In genomic region chr2:32127653-32128535, GRCm38 (mm10) we compare ENCODE assay signal across 12 mouse cellular contexts. TPM values are rescaled to one million over a fixed set of nuclear protein-coding genes. Genes with fewer than 3 reads are reported as not detected.
DNase-seq lines count a peak whose midpoint lies in the region; ATAC-seq and TF ChIP-seq lines count a peak whose summit lies in the region.
"Had no signal": no experiment of that assay in that cellular context is flagged by ENCODE, and none has a peak within 500 bp of the region (broad histone marks: within the 10 kb centered on the region; RNA-seq: fewer than 3 reads in every experiment).

No protein-coding gene starts in this region.

- 0 out of 2 replicates have a peak, but pooled peaks have one; percentile 24 for ATAC-seq in forebrain, embryonic 11.5 days (replicated peaks; ENCODE audit: low FRiP score)
- ATAC-seq in forebrain, postnatal 0 days: no peak
- ATAC-seq in intestine, embryonic 15.5 days: peak; percentile 84
- ATAC-seq in forebrain, embryonic 12.5 days (ENCODE audit: low FRiP score): no peak

- DNase-seq in forebrain, embryonic 11.5 days (ENCODE audit: low spot score): no peak
- no peak for DNase-seq in forebrain, postnatal 0 days
- DNase-seq in c-Kit-positive CD71-positive TER-119-negative erythroid progenitor cells, embryonic 14.5 days (ENCODE audit: low read depth): peak; percentile 96
- peak; percentile 87 to 89 for DNase-seq in spleen, postnatal 4 days (ENCODE audit: low spot score in 2 of 2)
- no peak for DNase-seq in gastrocnemius, postnatal 10 days
- no peak for DNase-seq in gastrocnemius, adult 18-20 months (ENCODE audit: low spot score)
- DNase-seq: gastrocnemius, adult 2 months; left cerebral cortex, postnatal 4 days had no signal

- no peak overlapping the region for H3K9ac ChIP-seq in forebrain, embryonic 11.5 days (ENCODE audit: low read length)
- H3K9ac ChIP-seq in forebrain, postnatal 0 days: no peak overlapping the region
- H3K9ac ChIP-seq in intestine, embryonic 15.5 days: no peak overlapping the region
- no peak overlapping the region for H3K9ac ChIP-seq in forebrain, embryonic 12.5 days

- 37% methylated on average over 16 of the region's 16 CpGs for WGBS in forebrain, embryonic 11.5 days
- 31% methylated on average over 16 of the region's 16 CpGs for WGBS in forebrain, postnatal 0 days
- 20% methylated on average over 16 of the region's 16 CpGs for WGBS in intestine, embryonic 15.5 days
- WGBS in forebrain, embryonic 12.5 days: 36% methylated on average over 16 of the region's 16 CpGs

- H3K9me3 ChIP-seq in forebrain, embryonic 11.5 days (ENCODE audit: control insufficient read depth, low read length): no peaks in the 10 kb centered on the region
- no peaks in the 10 kb centered on the region for H3K9me3 ChIP-seq in forebrain, postnatal 0 days (ENCODE audit: low read length)
- no peaks in the 10 kb centered on the region for H3K9me3 ChIP-seq in intestine, embryonic 15.5 days
- H3K9me3 ChIP-seq in forebrain, embryonic 12.5 days: no peaks in the 10 kb centered on the region

- no peak for TF ChIP-seq CTCF in forebrain, postnatal 0 days (IDR thresholded peaks at IDR 0.05; ENCODE audit: low read depth)

- H3K4me3 ChIP-seq in forebrain, embryonic 11.5 days (ENCODE audit: low read depth, low read length): no peak overlapping the region
- H3K4me3 ChIP-seq in forebrain, postnatal 0 days (ENCODE audit: low read depth, low read length): no peak overlapping the region
- no peak overlapping the region for H3K4me3 ChIP-seq in intestine, embryonic 15.5 days (replicated peaks)
- no peak overlapping the region for H3K4me3 ChIP-seq in forebrain, embryonic 12.5 days (replicated peaks)
- H3K4me3 ChIP-seq: gastrocnemius, adult 2 months had no signal

- no peaks in the 10 kb centered on the region for H3K27me3 ChIP-seq in forebrain, embryonic 11.5 days (ENCODE audit: control insufficient read depth, insufficient read depth, low read length)
- H3K27me3 ChIP-seq in forebrain, postnatal 0 days (ENCODE audit: insufficient read depth, low read length): no peaks in the 10 kb centered on the region
- no peaks in the 10 kb centered on the region for H3K27me3 ChIP-seq in intestine, embryonic 15.5 days (replicated peaks)
- no peaks in the 10 kb centered on the region; the same call in 1 of the 2 replicates for H3K27me3 ChIP-seq in forebrain, embryonic 12.5 days

- no peaks in the 10 kb centered on the region for H3K36me3 ChIP-seq in forebrain, embryonic 11.5 days (ENCODE audit: control insufficient read depth, insufficient read depth, low read length)
- no peaks in the 10 kb centered on the region for H3K36me3 ChIP-seq in forebrain, postnatal 0 days (ENCODE audit: insufficient read depth)
- H3K36me3 ChIP-seq in intestine, embryonic 15.5 days: no peaks in the 10 kb centered on the region
- H3K36me3 ChIP-seq in forebrain, embryonic 12.5 days (replicated peaks): no peaks in the 10 kb centered on the region

- peak overlapping the region; percentile 37; the same call in 1 of the 2 replicates for H3K27ac ChIP-seq in forebrain, embryonic 11.5 days (ENCODE audit: low read depth, low read length)
- H3K27ac ChIP-seq in forebrain, postnatal 0 days (ENCODE audit: low read depth, low read length): no peak overlapping the region
- no peak overlapping the region for H3K27ac ChIP-seq in intestine, embryonic 15.5 days
- H3K27ac ChIP-seq in forebrain, embryonic 12.5 days: no peak overlapping the region

- H3K4me1 ChIP-seq in forebrain, embryonic 11.5 days (replicated peaks; ENCODE audit: control insufficient read depth, insufficient read depth, low read length): no peaks in the 10 kb centered on the region
- no peaks in the 10 kb centered on the region for H3K4me1 ChIP-seq in forebrain, postnatal 0 days (ENCODE audit: insufficient read depth)
- peaks cover 15% of the 10 kb centered on the region for H3K4me1 ChIP-seq in intestine, embryonic 15.5 days (replicated peaks)
- H3K4me1 ChIP-seq in forebrain, embryonic 12.5 days: peaks cover 7% of the 10 kb centered on the region; the same call in 1 of the 2 replicates

- H3K4me2 ChIP-seq in forebrain, embryonic 11.5 days (ENCODE audit: low read depth, low read length, severe bottlenecking): no peak overlapping the region
- no peak overlapping the region for H3K4me2 ChIP-seq in forebrain, postnatal 0 days (ENCODE audit: low read depth)
- H3K4me2 ChIP-seq in intestine, embryonic 15.5 days (replicated peaks): peak overlapping the region; percentile 14
- H3K4me2 ChIP-seq in forebrain, embryonic 12.5 days: no peak overlapping the region

RNA-seq across cellular contexts. Expression of gene Prrc2b, which starts 23.0 kb away (rescaled TPM):
- 98.0 and 102 TPM in 2 replicates for polyA plus RNA-seq in forebrain, embryonic 11.5 days (2014; fragmentation: Nextera tagmentation; extraction: Ambion mirVana)
- total RNA-seq in forebrain, postnatal 0 days (2014; rRNA removed): 92.1 and 131 TPM in 2 replicates
- 40.7 and 60.4 TPM in 2 replicates for polyA plus RNA-seq in forebrain, postnatal 0 days (2015; fragmentation: Nextera tagmentation; extraction: Ambion mirVana)
- 32.5 and 36.1 TPM in 2 replicates for polyA plus RNA-seq in intestine, embryonic 15.5 days (2015; fragmentation: Nextera tagmentation; extraction: Ambion mirVana)
- total RNA-seq in gastrocnemius, postnatal 10 days (2021): 100 to 1,000 TPM; 104 to 111 TPM
- 10 to 100 TPM; 78.4 to 79.7 TPM for total RNA-seq in gastrocnemius, adult 18-20 months (2021)
- polyA plus RNA-seq in forebrain, embryonic 12.5 days (2016; fragmentation: Nextera tagmentation; extraction: Ambion mirVana): 96.9 and 110 TPM in 2 replicates

RNA-seq across cellular contexts. Expression of gene Plpp7, which starts 32.6 kb away (rescaled TPM):
- polyA plus RNA-seq in forebrain, embryonic 11.5 days (2014; fragmentation: Nextera tagmentation; extraction: Ambion mirVana): 5.7 and 7.3 TPM in 2 replicates
- total RNA-seq in forebrain, postnatal 0 days (2014; rRNA removed): 21.5 and 28.6 TPM in 2 replicates
- polyA plus RNA-seq in forebrain, postnatal 0 days (2015; fragmentation: Nextera tagmentation; extraction: Ambion mirVana): 23.4 and 24.0 TPM in 2 replicates
- polyA plus RNA-seq in intestine, embryonic 15.5 days (2015; fragmentation: Nextera tagmentation; extraction: Ambion mirVana): 4.3 and 4.5 TPM in 2 replicates
- 100 to 1,000 TPM in 1 of 2 experiments, 10 to 100 TPM in 1; 90.3 to 101 TPM for total RNA-seq in gastrocnemius, postnatal 10 days (2021)
- 100 to 1,000 TPM; 105 to 121 TPM for total RNA-seq in gastrocnemius, adult 18-20 months (2021)
- 7.0 and 7.2 TPM in 2 replicates for polyA plus RNA-seq in forebrain, embryonic 12.5 days (2016; fragmentation: Nextera tagmentation; extraction: Ambion mirVana)
- total RNA-seq: neutrophil, adult 5-6 weeks had no signal

RNA-seq across cellular contexts. Expression of gene Fam78a, which starts 43.2 kb away (rescaled TPM):
- polyA plus RNA-seq in forebrain, embryonic 11.5 days (2014; fragmentation: Nextera tagmentation; extraction: Ambion mirVana): 1.5 and 1.8 TPM in 2 replicates
- total RNA-seq in forebrain, postnatal 0 days (2014; rRNA removed): 0.38 and 0.62 TPM in 2 replicates
- polyA plus RNA-seq in forebrain, postnatal 0 days (2015; fragmentation: Nextera tagmentation; extraction: Ambion mirVana): 0.38 and 0.39 TPM in 2 replicates
- polyA plus RNA-seq in intestine, embryonic 15.5 days (2015; fragmentation: Nextera tagmentation; extraction: Ambion mirVana): 1.8 and 2.0 TPM in 2 replicates
- 10 to 100 TPM; 23.9 to 25.2 TPM for total RNA-seq in gastrocnemius, postnatal 10 days (2021)
- total RNA-seq in gastrocnemius, adult 18-20 months (2021): 10 to 100 TPM; 12.5 to 21.2 TPM
- 0.67 and 0.88 TPM in 2 replicates for polyA plus RNA-seq in forebrain, embryonic 12.5 days (2016; fragmentation: Nextera tagmentation; extraction: Ambion mirVana)
- polyA plus RNA-seq: C2C12 had no signal

Comparison
In these comparisons a context has a peak if more than half of its experiments do, and no peak if none do; other contexts are left out.
1. ATAC-seq: peak in forebrain, embryonic 11.5 days (single experiment) and intestine, embryonic 15.5 days (single experiment); none in forebrain, postnatal 0 days (single experiment) and forebrain, embryonic 12.5 days (single experiment).
2. DNase-seq: peak in c-Kit-positive CD71-positive TER-119-negative erythroid progenitor cells, embryonic 14.5 days (single experiment) and spleen, postnatal 4 days (2 of 2); none in forebrain, embryonic 11.5 days (single experiment), forebrain, postnatal 0 days (single experiment), gastrocnemius, postnatal 10 days (single experiment) and gastrocnemius, adult 18-20 months (single experiment).